Mouse (Mus musculus) forebrain, embryonic 11.5 days (tissue): ENCODE data around the gene Dab2ip. TPM values are rescaled to one million over a fixed set of nuclear protein-coding genes. Genes with fewer than 3 reads are reported as not detected.
A peak's percentile ranks its signal among the peaks of the same experiment; 100 is the strongest.

Experiments used
- ATAC-seq: fragments of 200-750 bp; cut with Nextera tagmentation; replicated peaks from 2 replicates; pipeline ENCODE4 v1.8.0; 2017; ENCODE audit warnings: moderate TSS enrichment; ENCODE audit not compliant: low FRiP score
- DNase-seq: peaks from one replicate; pipeline ENCODE4 v3.0.0-alpha.2; 2017; ENCODE audit warnings: low spot score
- H3K27ac ChIP-seq: fragments of 300-500 bp; sonication (generic); 2 replicates; pipeline ENCODE4 v1.5.1; 2014; ENCODE audit warnings: low read depth, low read length
- H3K27me3 ChIP-seq: fragments of 300-500 bp; sonication (generic); 2 replicates; pipeline ENCODE4 v1.6.1; 2014; ENCODE audit warnings: mild to moderate bottlenecking, low read length, mixed read lengths; ENCODE audit not compliant: control insufficient read depth, insufficient read depth
- H3K36me3 ChIP-seq: fragments of 300-500 bp; sonication (generic); 2 replicates; pipeline ENCODE4 v1.6.1; 2014; ENCODE audit warnings: mild to moderate bottlenecking, low read length, moderate library complexity, mixed read lengths; ENCODE audit not compliant: control insufficient read depth, insufficient read depth
- H3K4me1 ChIP-seq: fragments of 300-500 bp; sonication (generic); replicated peaks from 2 replicates; pipeline ENCODE4 v1.6.1; 2014; ENCODE audit warnings: low read length, mixed read lengths; ENCODE audit not compliant: control insufficient read depth, insufficient read depth
- H3K4me2 ChIP-seq: fragments of 300-500 bp; sonication (generic); 2 replicates; pipeline ENCODE4 v1.6.1; 2014; ENCODE audit warnings: low read depth, mild to moderate bottlenecking, low read length, moderate library complexity, mixed read lengths; ENCODE audit not compliant: severe bottlenecking
- H3K4me3 ChIP-seq: fragments of 300-500 bp; sonication (generic); 2 replicates; pipeline ENCODE4 v1.5.1; 2014; ENCODE audit warnings: low read depth, low read length
- H3K9ac ChIP-seq: fragments of 300-500 bp; sonication (generic); 2 replicates; pipeline ENCODE4 v1.6.1; 2014; ENCODE audit warnings: low read length
- H3K9me3 ChIP-seq: fragments of 300-500 bp; sonication (generic); 2 replicates; pipeline ENCODE4 v1.6.1; 2016; ENCODE audit warnings: low read length, mixed read lengths; ENCODE audit not compliant: control insufficient read depth
- WGBS: fragments of 180-500 bp; shearing (Covaris S2); extraction: QIAGEN DNeasy Blood & Tissue Kit; methylation state at CpG from one replicate; pipeline ENCODE4 v1.1.7; 2014; 5-methylcytosine and 5-hydroxymethylcytosine counted together
- polyA plus RNA-seq: library from polyadenylated mRNA; unstranded; fragments of >200 nt; fragmentation: Nextera tagmentation; extraction: Ambion mirVana; gene quantifications from 2 replicates; pipeline ENCODE4 v1.2.1, GENCODE M21; 2014

The Dab2ip gene
- polyA plus RNA-seq, 1 experiment from 2014 or later, result 51.5 TPM

DNA sequence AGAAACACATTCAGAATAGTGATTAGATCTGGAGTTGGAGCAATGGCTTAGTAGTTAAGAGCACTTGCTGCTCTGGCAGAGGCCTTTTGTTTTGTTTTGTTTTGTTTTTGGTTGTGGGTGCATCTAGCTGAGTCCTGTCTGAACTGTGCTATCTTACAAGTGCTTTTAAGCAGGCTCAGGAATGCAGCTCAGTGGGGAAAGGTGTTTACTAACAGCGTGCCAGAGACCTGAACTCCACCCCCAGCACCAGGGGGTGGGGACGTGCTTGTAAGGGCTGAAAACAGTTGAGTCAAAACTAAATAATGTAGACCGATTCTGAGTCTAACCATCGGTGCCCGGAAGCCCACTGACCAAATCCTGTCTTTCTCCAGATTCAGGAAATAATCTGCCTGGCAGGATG is 37.7 kb downstream of the Dab2ip start:
- DNase-seq (no peak), ATAC-seq (no peak)
- H3K4me1 ChIP-seq, result peaks cover 3% of the 10 kb centered on the region; the same call in 1 of the 2 replicates
- H3K4me3 ChIP-seq, result no peak overlapping the region
- H3K27ac ChIP-seq, result no peak overlapping the region
- H3K36me3 ChIP-seq, result no peaks in the 10 kb centered on the region
- H3K9me3 ChIP-seq, result no peaks in the 10 kb centered on the region
- H3K4me2 ChIP-seq, result no peak overlapping the region
- H3K9ac ChIP-seq, result no peak overlapping the region
- WGBS, result 52% methylated on average over 5 of the region's 5 CpGs
- no peaks in the 10 kb centered on the region for H3K27me3 ChIP-seq

DNA sequence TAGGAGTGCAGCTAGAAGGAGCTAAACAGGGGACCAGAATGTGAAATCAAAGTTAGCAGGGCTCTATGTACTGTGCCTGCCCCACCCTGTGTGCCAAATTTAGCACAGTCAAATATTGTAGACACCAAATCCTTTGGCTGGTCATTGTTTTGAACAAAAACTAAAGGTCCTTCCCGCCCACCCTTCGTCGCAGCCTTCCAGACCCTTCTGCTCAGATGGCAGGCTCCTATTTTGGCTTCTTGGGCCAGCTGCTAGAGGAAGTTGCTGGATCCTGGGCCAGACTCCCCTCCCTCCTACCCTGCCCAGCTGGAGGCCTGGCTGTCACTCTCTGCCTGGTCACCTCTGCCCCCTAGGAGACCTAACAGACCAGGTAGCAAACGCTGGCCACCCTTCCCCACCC is 38.7 kb downstream of the Dab2ip start:
- peaks cover 3% of the 10 kb centered on the region; the same call in 1 of the 2 replicates for H3K4me1 ChIP-seq
- no peak overlapping the region for H3K9ac ChIP-seq
- H3K36me3 ChIP-seq, result no peaks in the 10 kb centered on the region
- ATAC-seq (no peak), DNase-seq (no peak)
- H3K4me3 ChIP-seq, result no peak overlapping the region
- H3K27me3 ChIP-seq, result no peaks in the 10 kb centered on the region
- no peak overlapping the region for H3K4me2 ChIP-seq
- H3K9me3 ChIP-seq, result no peaks in the 10 kb centered on the region
- WGBS, result 72% methylated on average over 4 of the region's 4 CpGs
- no peak overlapping the region for H3K27ac ChIP-seq

DNA sequence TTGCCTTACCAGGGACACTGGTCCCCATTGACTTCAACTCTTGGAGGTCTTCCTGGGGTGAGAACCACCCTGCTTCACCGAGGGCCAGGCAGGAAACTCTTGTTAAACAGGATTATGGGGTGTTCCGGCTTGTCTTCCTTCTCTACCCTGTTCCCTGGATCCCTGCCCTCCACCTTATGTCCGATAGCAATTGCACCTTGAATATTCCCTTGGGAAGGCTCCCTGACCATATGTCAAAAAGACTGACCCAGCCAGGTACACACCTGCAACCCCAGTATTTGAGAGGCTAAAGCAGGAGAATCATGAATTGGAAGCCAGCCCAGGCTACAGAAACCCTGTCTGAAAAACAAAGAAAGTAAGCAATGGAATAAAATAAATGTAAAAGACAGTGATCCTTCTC is 40.8 kb downstream of the Dab2ip start:
- Histone ChIP-seq H3K9me3 (no peaks in the 10 kb centered on the region), H3K36me3 (no peaks in the 10 kb centered on the region), H3K27ac (no peak overlapping the region), H3K4me1 (peaks cover 3% of the 10 kb centered on the region; the same call in 1 of the 2 replicates), H3K4me2 (no peak overlapping the region), H3K4me3 (no peak overlapping the region), H3K9ac (no peak overlapping the region), H3K27me3 (no peaks in the 10 kb centered on the region)
- ATAC-seq (no peak), DNase-seq (no peak)
- 84% methylated on average over 3 of the region's 3 CpGs for WGBS

- no peak overlapping the region for H3K27ac ChIP-seq
- no peaks in the 10 kb centered on the region for H3K9me3 ChIP-seq
- H3K36me3 ChIP-seq, result no peaks in the 10 kb centered on the region
- DNase-seq (no peak), ATAC-seq (no peak)
- no peak overlapping the region for H3K4me2 ChIP-seq
- WGBS, result 76% methylated on average over 3 of the region's 3 CpGs
- no peak overlapping the region for H3K4me3 ChIP-seq
- no peaks in the 10 kb centered on the region for H3K27me3 ChIP-seq
- H3K4me1 ChIP-seq, result no peaks in the 10 kb centered on the region
- H3K9ac ChIP-seq, result no peak overlapping the region
Measured at GRCm38 (mm10) chr2:35601665-35602064, 43.6 kb downstream of the Dab2ip start.

- DNase-seq, result no peak
- ATAC-seq, result no peak
- Histone ChIP-seq H3K36me3 (no peaks in the 10 kb centered on the region), H3K4me3 (no peak overlapping the region), H3K27me3 (no peaks in the 10 kb centered on the region), H3K9ac (no peak overlapping the region), H3K27ac (0 out of 2 replicates have a peak overlapping the region, but pooled peaks have one; percentile 12), H3K4me2 (no peak overlapping the region), H3K4me1 (peaks cover 17% of the 10 kb centered on the region), H3K9me3 (no peaks in the 10 kb centered on the region)
- 18% methylated on average over 8 of the region's 8 CpGs for WGBS
Measured at GRCm38 (mm10) chr2:35607476-35607875, 49.4 kb downstream of the Dab2ip start.

DNA sequence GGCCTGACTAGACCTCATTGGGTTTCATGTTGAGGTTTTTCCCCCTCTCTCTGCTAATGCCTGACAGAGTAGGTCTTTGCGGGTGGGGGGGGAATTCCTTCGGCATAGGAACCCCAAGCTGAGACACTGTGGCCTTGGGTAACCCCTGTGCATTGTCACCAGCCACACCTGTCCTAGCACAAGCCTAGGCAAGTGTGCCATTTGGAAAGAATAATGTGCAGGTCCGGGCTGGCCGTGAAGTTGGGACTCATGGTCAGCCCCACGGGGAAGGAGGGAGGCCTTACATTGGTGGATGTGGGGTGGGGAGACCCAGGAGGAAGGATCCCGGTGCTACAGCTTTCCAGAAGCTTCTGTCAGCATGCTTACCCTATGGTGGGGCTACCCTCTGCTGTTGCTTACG is 50.8 kb downstream of the Dab2ip start:
- peaks cover 20% of the 10 kb centered on the region for H3K4me1 ChIP-seq
- no peaks in the 10 kb centered on the region for H3K36me3 ChIP-seq
- no peak overlapping the region for H3K9ac ChIP-seq
- no peaks in the 10 kb centered on the region for H3K9me3 ChIP-seq
- no peak overlapping the region for H3K4me3 ChIP-seq
- H3K27ac ChIP-seq, result no peak overlapping the region
- DNase-seq (no peak), ATAC-seq (no peak)
- WGBS, result 83% methylated on average over 7 of the region's 7 CpGs
- H3K27me3 ChIP-seq, result no peaks in the 10 kb centered on the region
- no peak overlapping the region for H3K4me2 ChIP-seq

DNA sequence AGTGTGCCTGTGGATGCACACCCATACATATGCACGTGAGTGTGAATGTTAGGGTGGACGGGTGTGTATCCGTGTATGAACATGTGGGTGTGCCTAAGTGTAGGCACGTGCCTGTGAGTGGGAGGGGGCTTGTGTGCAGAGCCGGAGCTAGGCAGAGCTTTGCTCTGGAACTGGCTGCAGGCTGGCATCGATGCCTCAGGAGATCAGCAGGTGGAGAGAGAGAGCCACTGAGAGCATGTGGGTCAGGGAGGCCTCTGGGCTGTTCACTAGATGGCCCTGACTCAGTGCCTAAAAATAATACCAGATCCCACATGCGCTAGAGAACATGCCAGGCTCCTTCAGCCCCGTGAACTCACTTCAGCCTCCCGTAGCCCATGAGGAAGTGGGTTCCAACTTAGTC is 51.3 kb downstream of the Dab2ip start:
- WGBS, result 74% methylated on average over 9 of the region's 9 CpGs
- H3K9ac ChIP-seq, result no peak overlapping the region
- H3K27me3 ChIP-seq, result no peaks in the 10 kb centered on the region
- H3K4me2 ChIP-seq, result no peak overlapping the region
- no peak for DNase-seq
- H3K9me3 ChIP-seq, result no peaks in the 10 kb centered on the region
- H3K4me1 ChIP-seq, result peaks cover 20% of the 10 kb centered on the region
- H3K4me3 ChIP-seq, result no peak overlapping the region
- ATAC-seq, result peak; percentile 16; the same call in 1 of the 2 replicates
- H3K27ac ChIP-seq, result no peak overlapping the region
- H3K36me3 ChIP-seq, result no peaks in the 10 kb centered on the region

- Histone ChIP-seq H3K4me2 (peak overlapping the region; percentile 31; the same call in 1 of the 2 replicates), H3K4me1 (peaks cover 21% of the 10 kb centered on the region), H3K9ac (no peak overlapping the region; the same call in 1 of the 2 replicates), H3K9me3 (no peaks in the 10 kb centered on the region), H3K36me3 (no peaks in the 10 kb centered on the region), H3K27me3 (no peaks in the 10 kb centered on the region), H3K27ac (no peak overlapping the region), H3K4me3 (no peak overlapping the region)
- ATAC-seq (peak; percentile 57), DNase-seq (no peak)
- 3% methylated on average over 11 of the region's 11 CpGs for WGBS
Measured at GRCm38 (mm10) chr2:35610168-35610951, 52.3 kb downstream of the Dab2ip start.

DNA sequence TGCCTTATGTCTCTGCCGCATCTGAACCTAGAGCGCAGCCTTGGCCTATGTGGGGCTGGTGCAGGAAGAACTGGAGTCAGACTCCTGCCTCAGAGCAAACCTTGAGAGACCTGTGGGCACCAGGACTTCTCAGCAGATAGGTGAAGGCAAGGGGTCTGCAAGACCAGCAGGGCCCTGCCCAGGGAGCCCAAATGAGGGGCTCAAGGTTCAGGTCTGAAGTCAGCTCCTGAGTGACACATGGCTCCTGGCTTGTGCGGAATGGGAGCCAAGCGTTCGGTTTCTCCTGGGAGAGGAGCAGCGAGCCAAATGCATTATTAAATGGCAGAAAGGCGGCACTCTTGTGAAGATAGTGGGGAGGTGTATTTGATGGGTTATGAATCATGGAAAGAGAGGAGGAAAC is 52.9 kb downstream of the Dab2ip start:
- ATAC-seq, result no peak
- no peak overlapping the region for H3K9ac ChIP-seq
- H3K4me2 ChIP-seq, result no peak overlapping the region
- peaks cover 21% of the 10 kb centered on the region for H3K4me1 ChIP-seq
- no peaks in the 10 kb centered on the region for H3K36me3 ChIP-seq
- no peak overlapping the region for H3K27ac ChIP-seq
- H3K9me3 ChIP-seq, result no peaks in the 10 kb centered on the region
- H3K4me3 ChIP-seq, result no peak overlapping the region
- WGBS, result 86% methylated on average over 7 of the region's 7 CpGs
- no peaks in the 10 kb centered on the region for H3K27me3 ChIP-seq
- no peak for DNase-seq
